ENCODE assay signal across 2 mouse cellular contexts in the genomic region with DNA sequence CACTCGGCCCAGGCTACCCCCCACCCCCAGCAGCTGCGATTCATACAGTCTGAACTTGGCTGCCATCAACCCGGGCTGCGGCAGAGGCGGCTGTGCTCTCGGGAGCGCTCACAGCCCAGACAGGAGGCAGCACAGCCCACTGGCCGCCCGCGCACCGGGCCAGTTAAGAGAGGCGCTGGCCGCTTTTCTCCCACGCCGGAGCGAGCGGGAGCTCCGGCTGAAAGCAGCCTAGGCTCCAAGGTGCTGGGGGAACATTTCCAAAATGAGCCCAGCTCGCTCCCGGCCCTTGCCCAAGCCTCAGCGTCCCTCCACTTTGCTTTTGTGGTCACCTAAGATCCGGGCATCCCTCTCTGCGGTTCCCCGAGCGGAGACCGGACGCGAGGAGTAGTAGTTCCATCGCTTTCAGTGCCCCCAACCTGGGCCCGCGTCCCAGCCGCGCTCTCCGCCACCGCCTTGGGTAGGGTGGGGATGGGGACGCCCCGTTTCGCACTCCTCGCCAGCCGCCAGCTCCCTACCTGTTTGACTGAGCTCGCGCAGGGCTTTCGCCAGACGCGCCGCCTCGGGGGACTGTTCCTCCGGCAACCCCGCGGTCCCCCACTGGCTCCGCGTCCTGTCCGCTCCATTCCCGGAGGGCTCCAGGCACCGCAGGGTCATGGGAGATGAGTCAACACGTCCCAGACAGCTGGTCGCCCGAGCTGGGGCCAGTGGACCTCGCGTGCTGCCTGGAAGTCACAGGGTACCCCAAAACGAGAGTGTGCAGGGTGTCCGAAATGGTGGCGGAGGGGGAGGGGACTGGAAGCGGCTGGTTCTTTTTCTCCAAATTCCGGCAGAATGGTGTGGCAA.
TF ChIP-seq lines count a peak whose summit lies in the region.

No protein-coding gene starts in this region.

TF ChIP-seq in C2C12, 6 proteins besides CTCF, POLR2A, EP300 and RAD21 (continued from another document):
- TF ChIP-seq FOSL1 (IDR thresholded peaks at IDR 0.05; ENCODE audit: insufficient read depth, low read length, poor library complexity, severe bottlenecking) (no peak), MYOD1 (IDR thresholded peaks at IDR 0.05; ENCODE audit: control insufficient read depth, insufficient read length, low read depth) (no peak), MAX (IDR thresholded peaks at IDR 0.05) (no peak), CEBPB (IDR thresholded peaks at IDR 0.05; ENCODE audit: low read depth) (no peak), MYOG (IDR thresholded peaks at IDR 0.05; ENCODE audit: control insufficient read depth, extremely low read depth, insufficient read length) (no peak)

TF ChIP-seq in MEL, 35 proteins besides CTCF, POLR2A, EP300 and RAD21 (continued from another document):
- TF ChIP-seq POLR2AphosphoS2 (IDR thresholded peaks at IDR 0.05; ENCODE audit: low read length) (no peak), USF2 (IDR thresholded peaks at IDR 0.05; ENCODE audit: borderline replicate concordance in 1 of 2, insufficient read depth in 1 of 2, low read depth in 1 of 2, low read length in 2 of 2) (no peak), MYB (IDR thresholded peaks at IDR 0.05; ENCODE audit: low read depth, low read length) (no peak), ELF1 (IDR thresholded peaks at IDR 0.05; ENCODE audit: low read depth, low read length) (no peak), ZNF384 (IDR thresholded peaks at IDR 0.05; ENCODE audit: low read depth, low read length) (no peak), NELFE (IDR thresholded peaks at IDR 0.05; ENCODE audit: low read depth, low read length) (no peak), MYC (IDR thresholded peaks at IDR 0.05; ENCODE audit: low read depth, low read length) (no peak), MXI1 (IDR thresholded peaks at IDR 0.05; ENCODE audit: low read depth, low read length) (no peak), ZMIZ1 (IDR thresholded peaks at IDR 0.05; ENCODE audit: low read depth, low read length) (no peak), CHD1 (IDR thresholded peaks at IDR 0.05; ENCODE audit: low read depth, low read length) (no peak), UBTF (IDR thresholded peaks at IDR 0.05; ENCODE audit: borderline replicate concordance, insufficient read depth, low read depth, low read length) (no peak), GATA1 (IDR thresholded peaks at IDR 0.05; ENCODE audit: low read depth, low read length) (no peak), ZKSCAN1 (IDR thresholded peaks at IDR 0.05; ENCODE audit: low read depth, low read length) (no peak), GABPA (IDR thresholded peaks at IDR 0.05; ENCODE audit: low read depth, low read length) (no peak), POLR2AphosphoS5 (IDR thresholded peaks at IDR 0.05; ENCODE audit: borderline replicate concordance, low read depth, low read length) (no peak), MAX (IDR thresholded peaks at IDR 0.05; ENCODE audit: low read length) (no peak)
